Mouse (Mus musculus) liver, adult 2 months (tissue): ENCODE measurements around the gene Msl3.

ENCODE experiments used
- CTCF ChIP-seq: fragments of 200-500 bp; IDR thresholded peaks from 2 replicates; pipeline ENCODE4 v1.5.1; 2011; ENCODE audit warnings: low read depth, low read length, control low read depth
- POLR2A ChIP-seq: fragments of 200-500 bp; IDR thresholded peaks from 2 replicates; pipeline ENCODE4 v1.6.1; 2011; ENCODE audit warnings: low read length, control low read depth; ENCODE audit not compliant: insufficient read depth; ENCODE audit errors: extremely low read depth

- TF ChIP-seq CTCF (no peak), POLR2A (no peak)
These were observed 24.4 kb downstream of the Msl3 start for GRCm38 (mm10) chrX:168649336-168649735.
